Mouse (Mus musculus) heart, embryonic 10.5 days (tissue): ENCODE measurements around the gene Rabac1. TPM values are rescaled to one million over a fixed set of nuclear protein-coding genes. Genes with fewer than 3 reads are reported as not detected.

Source experiments
- DNase-seq: peaks from one replicate; pipeline ENCODE4 v3.0.0-alpha.2; 2017; ENCODE audit warnings: low spot score
- H3K27ac ChIP-seq: fragments of 300-500 bp; sonication (generic); 2 replicates; pipeline ENCODE4 v1.5.1; 2016; ENCODE audit warnings: mild to moderate bottlenecking
- H3K27me3 ChIP-seq: fragments of 300-500 bp; sonication (generic); 2 replicates; pipeline ENCODE4 v1.6.1; 2016; ENCODE audit warnings: mild to moderate bottlenecking; ENCODE audit not compliant: poor library complexity, insufficient read depth, severe bottlenecking
- H3K36me3 ChIP-seq: fragments of 300-500 bp; sonication (generic); 2 replicates; pipeline ENCODE4 v1.6.1; 2016; ENCODE audit warnings: mild to moderate bottlenecking, moderate library complexity
- H3K4me1 ChIP-seq: fragments of 300-500 bp; sonication (generic); 2 replicates; pipeline ENCODE4 v1.6.1; 2016; ENCODE audit warnings: mild to moderate bottlenecking
- H3K4me3 ChIP-seq: fragments of 300-500 bp; sonication (generic); 2 replicates; pipeline ENCODE4 v1.5.1; 2016; ENCODE audit warnings: mild to moderate bottlenecking, moderate library complexity
- H3K9me3 ChIP-seq: fragments of 300-500 bp; sonication (generic); 2 replicates; pipeline ENCODE4 v1.6.1; 2016; ENCODE audit warnings: mild to moderate bottlenecking, moderate library complexity
- WGBS: fragments of 180-500 bp; shearing (Covaris S2); methylation state at CpG from one replicate; pipeline ENCODE4 v1.1.7; 2016; 5-methylcytosine and 5-hydroxymethylcytosine counted together
- microRNA-seq: library from miRNA; unstranded; fragments of <30 nt; microRNA quantifications from one replicate; pipeline ENCODE4, GENCODE M21; 2017
- polyA plus RNA-seq: library from polyadenylated mRNA; unstranded; fragments of >200 nt; fragmentation: Nextera tagmentation; extraction: Ambion mirVana; gene quantifications from 2 replicates; pipeline ENCODE4 v1.2.1, GENCODE M21; 2016

Gene Rabac1
- polyA plus RNA-seq, 1 experiment from 2014 or later, result 114 TPM

- DNase-seq, result no peak
- no peaks in the 10 kb centered on the region for H3K36me3 ChIP-seq
- H3K27ac ChIP-seq, result no peak overlapping the region
- H3K4me1 ChIP-seq, result peaks cover 21% of the 10 kb centered on the region
- peaks cover 100% of the 10 kb centered on the region for H3K27me3 ChIP-seq
- no peaks in the 10 kb centered on the region for H3K9me3 ChIP-seq
- 2% methylated on average over 7 of the region's 7 CpGs for WGBS
- no peak overlapping the region for H3K4me3 ChIP-seq
These were observed 25.1 kb downstream of the Rabac1 start for GRCm38 (mm10) chr7:24947316-24948048.

- Histone ChIP-seq H3K27me3 (peaks cover 100% of the 10 kb centered on the region), H3K4me3 (peak within 1 kb of the TSS; percentile 56), H3K4me1 (peaks cover 16% of the 10 kb centered on the region), H3K36me3 (no peaks in the 10 kb centered on the region), H3K27ac (no peak within 1 kb of the TSS), H3K9me3 (no peaks in the 10 kb centered on the region)
- no peak for DNase-seq
- WGBS, result 1% methylated on average over 58 of the region's 72 CpGs
These were observed 28.1 kb downstream of the Rabac1 start, which contains the start of gene Gm4881 for GRCm38 (mm10) chr7:24944257-24944950. TSS of gene Gm4881 (minus strand) at chr7:24944494.

- H3K27me3 ChIP-seq, result peaks cover 100% of the 10 kb centered on the region
- 5% methylated on average over 6 of the region's 6 CpGs for WGBS
These were observed 28.9 kb downstream of the Rabac1 start for GRCm38 (mm10) chr7:24943641-24944040.

GRCm38 (mm10) chr7:24931651-24932050, 40.9 kb downstream of the Rabac1 start:
- peaks cover 96% of the 10 kb centered on the region for H3K27me3 ChIP-seq
- H3K9me3 ChIP-seq, result no peaks in the 10 kb centered on the region
- WGBS, result under 1% methylated on average over 15 of the region's 15 CpGs
- no peak for DNase-seq
- peaks cover 11% of the 10 kb centered on the region for H3K36me3 ChIP-seq
- peaks cover 26% of the 10 kb centered on the region for H3K4me1 ChIP-seq
- no peak overlapping the region for H3K27ac ChIP-seq
- 0 out of 2 replicates have a peak overlapping the region, but pooled peaks have one; percentile 13 for H3K4me3 ChIP-seq

More at GRCm38 (mm10) chr7:24943641-24944040, 28.9 kb downstream of the Rabac1 start:
- no peak for DNase-seq
- H3K4me1 ChIP-seq, result peaks cover 15% of the 10 kb centered on the region
- no peaks in the 10 kb centered on the region for H3K36me3 ChIP-seq
- H3K9me3 ChIP-seq, result no peaks in the 10 kb centered on the region
- H3K4me3 ChIP-seq, result no peak overlapping the region
- no peak overlapping the region for H3K27ac ChIP-seq

GRCm38 (mm10) chr7:24930475-24930874, 42.1 kb downstream of the Rabac1 start:
- DNase-seq, result no peak
- H3K4me3 ChIP-seq, result no peak overlapping the region
- no peak overlapping the region for H3K27ac ChIP-seq
- H3K36me3 ChIP-seq, result peaks cover 23% of the 10 kb centered on the region
- no peaks in the 10 kb centered on the region for H3K9me3 ChIP-seq
- WGBS, result 58% methylated on average over 6 of the region's 6 CpGs
- peaks cover 26% of the 10 kb centered on the region for H3K4me1 ChIP-seq
- peaks cover 84% of the 10 kb centered on the region for H3K27me3 ChIP-seq

Small RNAs within 50 kb of the gene (microRNA-seq; reads per million reads assigned to microRNA genes)
- gene Mir7046 (not detected), gene Mir7047 (not detected)

Other genes with a start within 250 kb of the Rabac1 start
- not detected in 2 replicates for gene Gm4763, start 245.8 kb downstream of the Rabac1 start, polyA plus RNA-seq
- not detected in 2 replicates for gene Cd177, start 212.4 kb downstream of the Rabac1 start, polyA plus RNA-seq
- gene Ceacam10, start 195.5 kb downstream of the Rabac1 start, polyA plus RNA-seq, result not detected in 2 replicates
- 10.0 and 15.0 TPM in 2 replicates for gene Gm9844, start 110.5 kb downstream of the Rabac1 start, polyA plus RNA-seq
- gene Lypd4, start 102.8 kb downstream of the Rabac1 start, polyA plus RNA-seq, result not detected in 2 replicates
- not detected in 2 replicates for gene Dmrtc2, start 102.7 kb downstream of the Rabac1 start, polyA plus RNA-seq
- 1,532 and 1,854 TPM in 2 replicates for gene Rps19, start 88.4 kb downstream of the Rabac1 start, polyA plus RNA-seq
- 0.26 and 0.40 TPM in 2 replicates for gene Cd79a, start 75.4 kb downstream of the Rabac1 start, polyA plus RNA-seq
- gene Arhgef1, start 69.8 kb downstream of the Rabac1 start, polyA plus RNA-seq, result 83.4 and 87.5 TPM in 2 replicates
- not detected in 2 replicates for gene Gm4881, start 28.3 kb downstream of the Rabac1 start, polyA plus RNA-seq
- gene Atp1a3, start 33.2 kb upstream of the Rabac1 start, polyA plus RNA-seq, result 2.2 and 3.5 TPM in 2 replicates
- 4.7 and 6.6 TPM in 2 replicates for gene Grik5, start 99.6 kb upstream of the Rabac1 start, polyA plus RNA-seq
- 25.0 and 30.2 TPM in 2 replicates for gene Zfp574, start 99.8 kb upstream of the Rabac1 start, polyA plus RNA-seq
- gene Pou2f2, start 207.0 kb upstream of the Rabac1 start, polyA plus RNA-seq, result 0.73 and 0.74 TPM in 2 replicates
- 6.7 and 8.1 TPM in 2 replicates for gene Dedd2, start 247.9 kb upstream of the Rabac1 start, polyA plus RNA-seq
- gene Zfp526, start 248.7 kb upstream of the Rabac1 start, polyA plus RNA-seq, result 2.5 and 3.0 TPM in 2 replicates